Mouse (Mus musculus) testis, adult 2 months (tissue): ENCODE results near the gene Bap1. TPM values are rescaled to one million over a fixed set of nuclear protein-coding genes. Genes with fewer than 3 reads are reported as not detected.

Experiments used
- H3K27ac ChIP-seq: fragments of 200-500 bp; 2 replicates; pipeline ENCODE4 v1.5.1; 2012; ENCODE audit warnings: low read depth, low read length; ENCODE audit not compliant: control insufficient read depth, insufficient read depth
- H3K27me3 ChIP-seq: fragments of 200-500 bp; 2 replicates; pipeline ENCODE4 v1.6.1; 2012; ENCODE audit warnings: mild to moderate bottlenecking, low read length, moderate library complexity; ENCODE audit not compliant: control insufficient read depth, insufficient read depth
- H3K36me3 ChIP-seq: fragments of 200-500 bp; 2 replicates; pipeline ENCODE4 v1.6.1; 2012; ENCODE audit warnings: mild to moderate bottlenecking, low read length; ENCODE audit not compliant: control insufficient read depth, insufficient read depth
- H3K4me1 ChIP-seq: fragments of 200-500 bp; 2 replicates; pipeline ENCODE4 v1.6.1; 2012; ENCODE audit warnings: low read length; ENCODE audit not compliant: control insufficient read depth, insufficient read depth
- H3K4me3 ChIP-seq: fragments of 200-500 bp; 2 replicates; pipeline ENCODE4 v1.5.1; 2012; ENCODE audit warnings: low read depth, mild to moderate bottlenecking, low read length, moderate library complexity, mixed read lengths; ENCODE audit not compliant: control insufficient read depth
- CTCF ChIP-seq: fragments of 200-500 bp; IDR thresholded peaks from 2 replicates; pipeline ENCODE4 v1.5.1; 2012; ENCODE audit warnings: low read depth, mild to moderate bottlenecking, inconsistent platforms, low read length, moderate library complexity; ENCODE audit not compliant: control insufficient read depth, insufficient read depth, insufficient replicate concordance
- POLR2A ChIP-seq: fragments of 200-500 bp; IDR thresholded peaks from 2 replicates; pipeline ENCODE4 v1.6.1; 2012; ENCODE audit warnings: low read depth, mild to moderate bottlenecking, inconsistent platforms, low read length, moderate library complexity; ENCODE audit not compliant: control insufficient read depth
- polyA plus RNA-seq: library from polyadenylated mRNA; depleted of rRNA; stranded (reverse); fragments of >200 nt; gene quantifications from 2 replicates; pipeline ENCODE4 v1.2.3, GENCODE M21; 2012; rRNA removed

The Bap1 gene
- polyA plus RNA-seq, 1 experiment, result 84.1 TPM

GRCm38 (mm10) chr14:31268301-31269001 lies 17.2 kb downstream of the Bap1 start:
- peaks cover 6% of the 10 kb centered on the region for H3K4me1 ChIP-seq
- no peak for TF ChIP-seq POLR2A
- TF ChIP-seq CTCF, result no peak
- H3K36me3 ChIP-seq, result no peaks in the 10 kb centered on the region; the same call in none of the 2 replicates
- H3K27ac ChIP-seq, result no peak overlapping the region
- H3K27me3 ChIP-seq, result no peaks in the 10 kb centered on the region
- no peak overlapping the region for H3K4me3 ChIP-seq

GRCm38 (mm10) chr14:31269456-31270100 lies 18.3 kb downstream of the Bap1 start:
- no peaks in the 10 kb centered on the region for H3K27me3 ChIP-seq
- H3K36me3 ChIP-seq, result no peaks in the 10 kb centered on the region; the same call in none of the 2 replicates
- TF ChIP-seq CTCF (no peak), POLR2A (no peak)
- H3K4me1 ChIP-seq, result peaks cover 6% of the 10 kb centered on the region
- H3K4me3 ChIP-seq, result peak overlapping the region; percentile 6; the same call in 1 of the 2 replicates
- no peak overlapping the region for H3K27ac ChIP-seq

- H3K27me3 ChIP-seq, result no peaks in the 10 kb centered on the region
Measured at GRCm38 (mm10) chr14:31271121-31271520, 19.9 kb downstream of the Bap1 start.

DNA sequence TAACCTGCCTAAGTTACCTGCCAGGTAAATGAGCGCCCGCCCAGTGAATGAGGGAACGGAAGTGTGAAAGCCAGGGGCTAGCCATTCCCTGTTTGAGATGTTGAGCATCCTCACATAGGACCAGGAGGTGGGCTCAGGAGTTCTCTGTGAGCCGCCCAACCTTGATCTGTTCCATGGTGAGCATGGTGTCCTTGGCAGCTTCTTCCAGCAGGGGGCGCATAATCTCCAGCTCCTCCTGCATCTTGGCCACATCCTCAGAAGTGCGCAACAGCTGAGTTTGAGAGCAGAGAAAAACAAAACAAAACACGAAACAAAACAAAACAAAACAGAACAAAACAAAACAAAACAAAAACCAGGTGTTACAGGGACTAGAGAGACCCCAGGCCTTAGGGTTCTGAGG lies 20.9 kb downstream of the Bap1 start:
- Histone ChIP-seq H3K4me3 (no peak overlapping the region), H3K27ac (no peak overlapping the region)

More at GRCm38 (mm10) chr14:31271121-31271520, 19.9 kb downstream of the Bap1 start:
- H3K4me3 ChIP-seq, result no peak overlapping the region
- H3K4me1 ChIP-seq, result peaks cover 6% of the 10 kb centered on the region
- H3K36me3 ChIP-seq, result no peaks in the 10 kb centered on the region; the same call in none of the 2 replicates
- TF ChIP-seq CTCF, result no peak
- no peak for TF ChIP-seq POLR2A
- H3K27ac ChIP-seq, result no peak overlapping the region

DNA sequence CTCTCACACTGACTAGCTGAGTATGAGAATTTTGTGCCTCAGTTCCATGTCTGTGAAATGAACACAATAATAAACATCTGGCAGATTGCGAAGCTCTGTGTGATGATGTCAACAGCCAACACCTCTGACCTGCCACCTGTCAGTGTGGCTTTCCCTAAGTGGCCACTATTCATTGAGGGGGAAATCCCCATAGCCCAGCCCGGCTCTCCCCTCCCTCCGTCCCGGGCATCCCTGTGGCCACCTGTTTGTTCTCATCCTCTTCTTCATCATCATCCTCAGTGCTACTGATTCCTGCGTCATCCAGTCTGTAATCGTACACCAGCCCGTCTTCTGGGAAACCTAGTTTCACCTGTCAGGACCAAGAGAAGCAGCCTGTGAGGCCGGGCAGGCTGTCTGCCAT lies 34.5 kb downstream of the Bap1 start:
- H3K4me3 ChIP-seq, result no peak overlapping the region
- H3K4me1 ChIP-seq, result no peaks in the 10 kb centered on the region
- no peaks in the 10 kb centered on the region for H3K27me3 ChIP-seq
- no peak overlapping the region for H3K27ac ChIP-seq
- no peaks in the 10 kb centered on the region; the same call in 1 of the 2 replicates for H3K36me3 ChIP-seq
- TF ChIP-seq CTCF (no peak), POLR2A (no peak)

More for the DNA sequence above, 20.9 kb downstream of the Bap1 start:
- Histone ChIP-seq H3K27me3 (no peaks in the 10 kb centered on the region), H3K36me3 (no peaks in the 10 kb centered on the region; the same call in none of the 2 replicates), H3K4me1 (peaks cover 6% of the 10 kb centered on the region)
- no peak for TF ChIP-seq POLR2A
- TF ChIP-seq CTCF, result peak; percentile 83; the same call in 1 of the 2 replicates

Other genes with a start within 250 kb of the Bap1 start
- gene Spcs1, start 249.8 kb upstream of the Bap1 start, polyA plus RNA-seq, result 613 and 684 TPM in 2 replicates
- gene Pbrm1, start 232.3 kb upstream of the Bap1 start, polyA plus RNA-seq, result 8.3 and 8.5 TPM in 2 replicates
- gene Gnl3, start 232.3 kb upstream of the Bap1 start, polyA plus RNA-seq, result 16.2 and 18.1 TPM in 2 replicates
- gene Smim4, start 122.5 kb upstream of the Bap1 start, polyA plus RNA-seq, result 8.9 and 11.8 TPM in 2 replicates
- gene Nt5dc2, start 120.4 kb upstream of the Bap1 start, polyA plus RNA-seq, result 24.4 and 27.4 TPM in 2 replicates
- gene Stab1, start 82.8 kb upstream of the Bap1 start, polyA plus RNA-seq, result 8.0 and 9.2 TPM in 2 replicates
- 0.48 and 0.59 TPM in 2 replicates for gene Tnnc1, start 43.1 kb upstream of the Bap1 start, polyA plus RNA-seq
- 62.1 and 63.8 TPM in 2 replicates for gene Nisch, start 34.5 kb upstream of the Bap1 start, polyA plus RNA-seq
- gene Sema3g, start 33.6 kb upstream of the Bap1 start, polyA plus RNA-seq, result 0.65 and 0.79 TPM in 2 replicates
- 1,194 and 1,232 TPM in 2 replicates for gene Phf7, start 133 bp upstream of the Bap1 start, polyA plus RNA-seq
- 54.0 and 54.2 TPM in 2 replicates for gene Dnah1, start 72.4 kb downstream of the Bap1 start, polyA plus RNA-seq
- 6.5 and 8.5 TPM in 2 replicates for gene Capn7, start 85.2 kb downstream of the Bap1 start, polyA plus RNA-seq
- 39.6 and 41.2 TPM in 2 replicates for gene Sh3bp5, start 184.6 kb downstream of the Bap1 start, polyA plus RNA-seq
- gene Eaf1, start 242.9 kb downstream of the Bap1 start, polyA plus RNA-seq, result 27.1 and 37.5 TPM in 2 replicates
- gene Mettl6, start 243.6 kb downstream of the Bap1 start, polyA plus RNA-seq, result 30.9 and 35.4 TPM in 2 replicates